Mouse (Mus musculus) embryonic facial prominence, embryonic 10.5 days (tissue): ENCODE data around the gene Disp1. TPM values are rescaled to one million over a fixed set of nuclear protein-coding genes. Genes with fewer than 3 reads are reported as not detected.

Experiments
- DNase-seq: peaks from one replicate; pipeline ENCODE4 v3.0.0-alpha.2; 2017; ENCODE audit warnings: low spot score
- H3K27ac ChIP-seq: fragments of 300-500 bp; sonication (generic); replicated peaks from 2 replicates; pipeline ENCODE4 v1.5.1; 2016; ENCODE audit warnings: mild to moderate bottlenecking
- H3K27me3 ChIP-seq: fragments of 300-500 bp; sonication (generic); replicated peaks from 2 replicates; pipeline ENCODE4 v1.6.1; 2016; ENCODE audit warnings: low read depth, mild to moderate bottlenecking; ENCODE audit not compliant: poor library complexity, severe bottlenecking
- H3K36me3 ChIP-seq: fragments of 300-500 bp; sonication (generic); replicated peaks from 2 replicates; pipeline ENCODE4 v1.6.1; 2016; ENCODE audit warnings: mild to moderate bottlenecking, moderate library complexity
- H3K4me1 ChIP-seq: fragments of 300-500 bp; sonication (generic); 2 replicates; pipeline ENCODE4 v1.6.1; 2016
- H3K4me3 ChIP-seq: fragments of 300-500 bp; sonication (generic); 2 replicates; pipeline ENCODE4 v1.5.1; 2016; ENCODE audit warnings: mild to moderate bottlenecking, moderate library complexity
- H3K9me3 ChIP-seq: fragments of 300-500 bp; sonication (generic); 2 replicates; pipeline ENCODE4 v1.6.1; 2016; ENCODE audit warnings: mild to moderate bottlenecking
- WGBS: fragments of 180-500 bp; shearing (Covaris S2); methylation state at CpG from one replicate; pipeline ENCODE4 v1.1.7; 2016; 5-methylcytosine and 5-hydroxymethylcytosine counted together
- polyA plus RNA-seq: library from polyadenylated mRNA; unstranded; fragments of >200 nt; fragmentation: Nextera tagmentation; extraction: Ambion mirVana; gene quantifications from 2 replicates; pipeline ENCODE4 v1.2.1, GENCODE M21; 2016

The Disp1 gene
- polyA plus RNA-seq, 1 experiment from 2014 or later: 13.5 TPM

DNA sequence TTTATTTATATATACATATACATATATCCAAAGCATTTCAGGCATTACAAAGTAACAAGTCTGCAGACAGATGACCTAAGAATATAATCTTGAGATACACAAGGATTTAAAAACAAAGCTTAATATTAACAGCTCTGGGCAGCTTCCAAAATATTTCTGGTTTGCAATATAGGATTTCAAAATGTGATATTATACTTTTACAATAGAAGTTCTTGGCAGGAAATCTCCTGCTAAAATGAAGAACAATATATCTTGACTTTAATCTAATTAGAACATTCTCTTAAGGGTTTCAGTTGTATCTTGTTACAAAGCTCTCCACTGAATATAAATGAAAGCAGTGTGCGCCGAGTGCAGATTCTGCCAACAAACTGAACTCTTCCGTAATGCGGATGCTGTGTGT is 68.0 kb downstream of the Disp1 start:
- Histone ChIP-seq H3K27ac (no peak overlapping the region), H3K4me3 (no peak overlapping the region), H3K36me3 (0 out of 2 replicates have a peak, but pooled peaks cover 8% of the 10 kb centered on the region), H3K27me3 (peaks cover 32% of the 10 kb centered on the region), H3K9me3 (peaks cover 7% of the 10 kb centered on the region; the same call in 1 of the 2 replicates), H3K4me1 (peaks cover 47% of the 10 kb centered on the region)
- no peak for DNase-seq
- 93% methylated on average over 4 of the region's 4 CpGs for WGBS

DNA sequence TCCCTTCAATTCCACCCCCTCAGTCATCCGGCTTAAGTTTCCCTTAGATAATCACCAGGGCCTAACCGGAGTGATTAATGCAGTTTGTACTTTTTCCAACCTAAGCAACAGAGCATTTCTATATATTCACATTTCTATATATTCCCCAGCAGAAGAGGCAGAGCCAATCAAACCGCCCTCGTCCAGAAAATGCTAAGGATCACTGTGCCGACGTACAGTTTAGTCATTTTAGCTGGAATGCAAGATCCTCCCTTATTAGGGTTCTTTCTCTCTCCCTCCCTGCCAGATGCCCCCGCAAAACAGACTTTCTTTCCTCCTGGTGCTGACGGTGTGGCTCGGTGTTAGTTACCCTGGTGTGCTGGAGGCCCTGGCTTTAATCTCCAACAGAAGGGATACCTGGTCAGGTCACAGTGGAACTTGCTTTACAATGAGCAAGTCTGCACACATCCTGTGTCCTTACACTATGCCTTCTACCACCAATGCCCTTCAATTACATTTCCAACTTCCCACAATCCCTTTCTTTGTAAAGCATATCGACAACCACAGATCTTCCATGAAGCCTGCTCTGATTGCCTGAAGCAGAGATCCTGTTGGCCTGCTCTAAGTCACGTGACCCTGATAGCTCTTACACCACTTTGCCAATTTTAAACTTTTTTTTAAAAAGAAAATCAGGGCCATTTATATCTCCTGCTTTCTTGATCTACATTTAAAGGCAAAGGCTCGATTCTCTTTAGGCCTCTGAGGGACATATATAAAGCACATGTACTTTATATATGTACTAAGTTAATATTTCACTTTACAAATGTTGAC is 69.6 kb downstream of the Disp1 start:
- Histone ChIP-seq H3K4me1 (peaks cover 63% of the 10 kb centered on the region), H3K27me3 (peaks cover 32% of the 10 kb centered on the region), H3K9me3 (no peaks in the 10 kb centered on the region), H3K27ac (no peak overlapping the region), H3K4me3 (no peak overlapping the region), H3K36me3 (no peaks in the 10 kb centered on the region)
- no peak for DNase-seq
- WGBS: 76% methylated on average over 12 of the region's 12 CpGs

DNA sequence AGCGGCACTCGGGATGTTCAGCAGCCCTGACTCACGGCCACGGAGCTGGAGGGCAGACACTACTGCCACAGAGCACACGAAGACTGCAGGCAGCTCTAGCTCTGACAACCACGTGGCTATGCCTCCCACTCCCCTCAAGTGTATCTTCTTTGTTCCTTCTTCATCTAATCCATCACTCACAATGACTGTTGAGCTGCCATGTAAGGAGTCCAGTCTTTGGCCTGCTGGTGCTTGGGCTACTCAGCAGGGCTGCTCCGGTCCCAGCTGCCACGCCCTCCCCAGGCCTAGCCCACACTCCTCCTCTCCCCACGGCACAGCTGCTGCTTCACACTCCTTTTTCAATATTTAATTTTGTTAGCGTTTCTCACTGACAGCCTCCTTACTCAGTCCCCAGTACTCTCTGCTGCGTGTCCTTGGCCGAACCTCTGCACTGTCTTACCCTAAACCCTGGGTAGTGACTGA is 70.9 kb downstream of the Disp1 start:
- H3K27ac ChIP-seq: peak overlapping the region; percentile 48; the same call in 1 of the 2 replicates
- peaks cover 32% of the 10 kb centered on the region for H3K27me3 ChIP-seq
- WGBS: 60% methylated on average over 12 of the region's 12 CpGs
- peaks cover 71% of the 10 kb centered on the region for H3K4me1 ChIP-seq
- H3K9me3 ChIP-seq: no peaks in the 10 kb centered on the region
- H3K4me3 ChIP-seq: no peak overlapping the region
- no peaks in the 10 kb centered on the region for H3K36me3 ChIP-seq
- no peak for DNase-seq

DNA sequence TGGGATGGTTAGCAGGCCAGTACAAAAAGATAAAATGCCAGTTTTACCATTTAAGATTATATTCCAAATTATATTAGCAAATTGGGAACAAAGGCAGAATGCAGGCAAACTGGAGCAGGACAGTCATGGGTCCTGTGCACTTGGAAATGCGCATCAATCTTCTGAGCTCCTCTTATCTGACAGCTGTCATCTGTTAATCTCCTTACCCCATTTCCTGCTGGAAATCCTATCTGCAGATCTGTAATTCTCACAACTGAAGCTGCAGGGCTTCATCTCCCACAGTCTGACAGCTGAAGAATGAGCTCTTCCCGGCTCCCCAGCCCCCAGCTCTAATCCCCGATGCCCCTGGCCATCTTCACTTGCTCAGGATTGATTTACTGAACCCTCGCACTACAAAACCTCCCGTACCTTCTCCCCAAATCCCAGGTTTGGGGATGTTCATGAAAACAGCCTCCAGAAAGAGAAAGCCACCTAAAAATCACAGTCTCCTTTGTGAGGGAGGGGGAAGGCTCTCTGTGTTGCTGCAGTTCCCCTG is 71.7 kb downstream of the Disp1 start:
- H3K27me3 ChIP-seq: peaks cover 32% of the 10 kb centered on the region
- peaks cover 74% of the 10 kb centered on the region for H3K4me1 ChIP-seq
- WGBS: 36% methylated on average over 5 of the region's 5 CpGs
- H3K9me3 ChIP-seq: no peaks in the 10 kb centered on the region
- H3K27ac ChIP-seq: peak overlapping the region; percentile 48
- H3K4me3 ChIP-seq: no peak overlapping the region
- H3K36me3 ChIP-seq: no peaks in the 10 kb centered on the region
- DNase-seq: no peak

DNA sequence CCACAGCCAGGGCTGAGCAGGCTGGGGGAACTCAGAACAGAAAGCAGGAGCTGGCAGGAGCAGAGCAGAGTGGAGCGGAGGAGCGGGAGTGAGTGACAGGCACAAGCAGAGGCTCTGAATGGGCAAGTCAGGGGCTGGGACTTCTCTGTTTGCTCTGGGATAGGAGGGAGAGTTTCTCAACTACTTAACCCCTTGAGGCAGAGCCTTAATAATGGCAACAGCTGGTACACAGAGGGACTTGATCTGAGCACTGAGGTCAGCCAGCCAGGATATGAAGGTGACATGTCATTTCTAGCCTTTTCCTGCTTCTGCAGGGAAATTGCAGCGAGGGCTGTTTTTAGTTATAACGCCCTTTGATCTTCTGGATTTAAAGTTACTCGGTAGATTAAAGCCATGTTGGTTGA is 73.9 kb downstream of the Disp1 start:
- H3K4me1 ChIP-seq: peaks cover 85% of the 10 kb centered on the region
- H3K27ac ChIP-seq: peak overlapping the region; percentile 61; the same call in 1 of the 2 replicates
- H3K4me3 ChIP-seq: peak overlapping the region; percentile 46
- H3K27me3 ChIP-seq: peaks cover 48% of the 10 kb centered on the region
- DNase-seq: peak; percentile 87
- no peaks in the 10 kb centered on the region for H3K9me3 ChIP-seq
- 13% methylated on average over 5 of the region's 5 CpGs for WGBS
- H3K36me3 ChIP-seq: no peaks in the 10 kb centered on the region

DNA sequence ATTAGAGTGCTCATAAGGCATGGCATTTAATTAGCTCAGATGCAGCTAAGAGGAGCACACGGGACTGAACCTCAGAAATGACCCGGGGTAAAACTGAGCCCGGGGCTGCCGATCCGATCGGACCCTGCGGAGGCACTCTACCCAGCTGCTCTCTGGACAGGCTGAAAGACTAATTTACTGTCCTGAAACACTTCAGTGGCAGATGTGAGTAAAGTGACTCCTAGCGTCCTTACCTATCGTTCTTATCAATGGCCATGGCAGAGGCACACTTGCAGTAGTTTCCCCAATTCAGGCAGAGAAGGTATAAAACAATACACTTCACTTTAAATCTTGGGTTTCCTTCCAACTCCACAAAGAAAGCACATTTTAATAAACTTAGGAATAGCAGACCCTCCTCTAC is 74.5 kb downstream of the Disp1 start:
- H3K9me3 ChIP-seq: no peaks in the 10 kb centered on the region
- peak overlapping the region; percentile 46 for H3K4me3 ChIP-seq
- H3K27ac ChIP-seq: peak overlapping the region; percentile 61
- H3K36me3 ChIP-seq: no peaks in the 10 kb centered on the region
- DNase-seq: peak; percentile 45
- H3K27me3 ChIP-seq: peaks cover 47% of the 10 kb centered on the region
- peaks cover 87% of the 10 kb centered on the region for H3K4me1 ChIP-seq
- 4% methylated on average over 9 of the region's 9 CpGs for WGBS

DNA sequence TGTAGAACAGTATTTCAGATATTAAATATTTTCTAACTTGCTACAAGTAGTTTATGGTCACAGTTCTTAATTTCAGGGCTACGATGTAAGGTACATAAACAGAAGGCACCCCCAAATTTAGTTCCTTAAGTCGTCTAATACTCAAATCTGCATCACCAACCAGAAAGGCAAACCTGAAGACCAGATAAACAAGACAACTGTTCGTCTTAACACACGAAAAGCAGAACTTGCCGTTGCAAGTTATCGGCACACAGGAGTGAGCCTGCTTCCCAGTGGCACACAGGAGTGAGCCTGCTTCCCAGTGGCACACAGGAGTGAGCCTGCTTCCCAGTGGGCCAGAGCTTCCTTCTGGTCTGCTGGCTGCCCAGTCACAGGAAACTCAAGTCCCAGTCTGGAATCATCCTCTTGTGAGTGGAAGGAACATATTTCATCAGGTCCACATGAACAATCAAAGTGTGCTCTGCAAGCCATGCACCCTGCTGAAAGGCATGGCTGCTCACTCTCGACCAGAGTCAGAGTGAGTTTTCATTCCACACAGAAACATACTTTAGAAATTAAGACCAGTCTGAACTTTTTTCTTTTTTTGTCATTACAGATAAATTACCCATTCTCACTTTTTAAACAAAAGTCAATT is 75.1 kb downstream of the Disp1 start:
- no peaks in the 10 kb centered on the region for H3K9me3 ChIP-seq
- H3K27ac ChIP-seq: peak overlapping the region; percentile 51
- H3K36me3 ChIP-seq: no peaks in the 10 kb centered on the region
- WGBS: 60% methylated on average over 7 of the region's 7 CpGs
- H3K4me3 ChIP-seq: peak overlapping the region; percentile 46
- peaks cover 47% of the 10 kb centered on the region for H3K27me3 ChIP-seq
- H3K4me1 ChIP-seq: peaks cover 87% of the 10 kb centered on the region
- no peak for DNase-seq

DNA sequence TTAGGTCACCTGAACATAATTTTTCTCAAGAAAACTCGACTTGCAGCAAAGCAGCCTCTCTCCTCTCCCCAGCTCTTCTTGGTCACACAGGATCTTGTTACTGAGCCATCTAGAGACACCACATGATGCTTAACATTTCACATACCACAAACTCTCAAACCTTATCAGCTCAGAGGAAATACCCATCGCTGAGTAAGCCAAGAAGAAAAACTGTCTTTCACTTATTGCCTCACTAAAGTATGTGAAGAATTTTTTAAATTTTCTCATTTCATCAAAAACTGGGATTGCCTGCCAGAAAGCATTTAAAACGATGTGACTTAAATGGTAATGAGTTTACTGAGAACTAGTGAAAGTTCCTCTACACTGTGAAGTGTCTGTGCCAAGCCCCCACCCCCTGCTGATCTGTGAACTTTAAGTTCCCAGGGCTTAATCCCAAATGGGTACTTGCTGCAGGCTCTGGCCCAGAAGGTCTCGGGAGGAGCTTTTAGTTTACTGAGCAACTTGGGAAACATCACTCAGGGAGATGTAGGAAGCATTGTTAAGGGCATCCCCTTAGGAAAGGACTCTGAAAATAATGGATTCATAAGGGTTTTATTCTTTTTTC is 76.6 kb downstream of the Disp1 start:
- H3K36me3 ChIP-seq: no peaks in the 10 kb centered on the region
- H3K27ac ChIP-seq: no peak overlapping the region
- H3K4me1 ChIP-seq: peaks cover 85% of the 10 kb centered on the region
- peaks cover 34% of the 10 kb centered on the region for H3K27me3 ChIP-seq
- WGBS: 15% methylated on average over 4 of the region's 4 CpGs
- DNase-seq: no peak
- H3K9me3 ChIP-seq: no peaks in the 10 kb centered on the region
- H3K4me3 ChIP-seq: peak overlapping the region; percentile 16; the same call in 1 of the 2 replicates

DNA sequence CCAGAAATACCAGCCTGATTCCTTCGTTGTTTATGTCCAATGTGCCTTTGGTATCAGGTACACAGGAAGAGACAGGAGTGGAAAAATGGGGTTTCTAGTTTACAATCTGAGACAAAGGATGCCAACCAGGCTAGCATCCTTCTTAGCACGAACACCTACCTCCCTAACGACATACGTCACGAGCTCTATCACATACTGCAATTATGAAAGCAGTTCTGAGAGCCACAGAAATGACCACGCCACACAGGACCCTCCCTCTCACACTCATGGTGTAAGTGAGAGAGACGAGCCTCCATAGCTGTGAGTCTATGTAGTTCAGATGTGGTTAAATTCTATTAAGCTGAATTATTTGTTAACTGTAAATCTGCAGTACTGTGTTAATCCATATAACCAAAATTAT is 78.1 kb downstream of the Disp1 start:
- H3K4me1 ChIP-seq: peaks cover 82% of the 10 kb centered on the region
- H3K27me3 ChIP-seq: peaks cover 26% of the 10 kb centered on the region; the same call in 1 of the 2 replicates
- H3K36me3 ChIP-seq: no peaks in the 10 kb centered on the region
- 80% methylated on average over 7 of the region's 7 CpGs for WGBS
- H3K9me3 ChIP-seq: no peaks in the 10 kb centered on the region
- H3K4me3 ChIP-seq: no peak overlapping the region
- no peak for DNase-seq
- no peak overlapping the region for H3K27ac ChIP-seq

DNA sequence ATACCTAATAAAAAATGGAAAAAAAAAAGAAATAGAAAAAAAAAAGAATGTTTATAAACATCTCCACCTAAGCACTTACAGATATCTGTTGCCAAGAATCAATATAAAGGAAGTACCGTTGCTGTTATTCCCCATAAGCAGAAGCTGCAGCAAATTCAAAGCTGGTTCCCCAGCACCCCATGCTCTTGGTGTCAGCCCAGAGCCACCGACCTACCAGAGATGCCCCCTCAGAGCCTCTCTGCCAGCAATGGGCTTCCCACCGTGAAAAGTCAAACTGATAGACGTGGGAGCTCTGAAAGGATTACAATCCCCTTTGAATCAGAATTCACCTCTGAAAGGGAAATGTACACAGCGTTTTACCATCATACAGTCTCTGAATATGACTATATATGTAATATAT is 78.8 kb downstream of the Disp1 start:
- Histone ChIP-seq H3K4me1 (peaks cover 81% of the 10 kb centered on the region), H3K9me3 (no peaks in the 10 kb centered on the region), H3K27me3 (peaks cover 26% of the 10 kb centered on the region; the same call in 1 of the 2 replicates), H3K36me3 (no peaks in the 10 kb centered on the region), H3K4me3 (no peak overlapping the region), H3K27ac (no peak overlapping the region)
- WGBS: 61% methylated on average over 5 of the region's 5 CpGs
- DNase-seq: no peak

DNA sequence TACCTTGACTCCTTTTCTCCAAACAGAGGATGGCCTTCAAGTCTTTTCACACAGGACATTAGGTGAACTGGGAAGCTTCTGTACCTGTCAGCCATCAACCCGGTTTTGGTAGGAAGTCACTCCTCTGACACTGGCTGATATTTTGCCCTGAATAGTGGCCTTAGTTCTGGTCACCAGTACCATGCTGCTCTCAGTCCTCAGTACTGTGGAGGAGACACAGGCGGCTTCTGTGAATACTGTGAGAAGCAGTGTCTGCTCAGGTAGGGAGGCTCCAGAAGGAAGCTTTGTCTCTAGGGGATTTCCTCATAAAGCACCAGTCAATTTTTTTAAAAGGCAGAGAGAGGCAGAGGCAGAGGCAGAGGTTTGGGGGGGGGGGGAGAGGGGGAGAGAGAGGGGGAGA is 80.0 kb downstream of the Disp1 start:
- Histone ChIP-seq H3K27ac (peak overlapping the region; percentile 69; the same call in 1 of the 2 replicates), H3K4me1 (peaks cover 71% of the 10 kb centered on the region), H3K4me3 (no peak overlapping the region), H3K36me3 (no peaks in the 10 kb centered on the region), H3K27me3 (peaks cover 26% of the 10 kb centered on the region; the same call in 1 of the 2 replicates), H3K9me3 (no peaks in the 10 kb centered on the region)
- WGBS: 22% methylated on average over 2 of the region's 2 CpGs
- no peak for DNase-seq

DNA sequence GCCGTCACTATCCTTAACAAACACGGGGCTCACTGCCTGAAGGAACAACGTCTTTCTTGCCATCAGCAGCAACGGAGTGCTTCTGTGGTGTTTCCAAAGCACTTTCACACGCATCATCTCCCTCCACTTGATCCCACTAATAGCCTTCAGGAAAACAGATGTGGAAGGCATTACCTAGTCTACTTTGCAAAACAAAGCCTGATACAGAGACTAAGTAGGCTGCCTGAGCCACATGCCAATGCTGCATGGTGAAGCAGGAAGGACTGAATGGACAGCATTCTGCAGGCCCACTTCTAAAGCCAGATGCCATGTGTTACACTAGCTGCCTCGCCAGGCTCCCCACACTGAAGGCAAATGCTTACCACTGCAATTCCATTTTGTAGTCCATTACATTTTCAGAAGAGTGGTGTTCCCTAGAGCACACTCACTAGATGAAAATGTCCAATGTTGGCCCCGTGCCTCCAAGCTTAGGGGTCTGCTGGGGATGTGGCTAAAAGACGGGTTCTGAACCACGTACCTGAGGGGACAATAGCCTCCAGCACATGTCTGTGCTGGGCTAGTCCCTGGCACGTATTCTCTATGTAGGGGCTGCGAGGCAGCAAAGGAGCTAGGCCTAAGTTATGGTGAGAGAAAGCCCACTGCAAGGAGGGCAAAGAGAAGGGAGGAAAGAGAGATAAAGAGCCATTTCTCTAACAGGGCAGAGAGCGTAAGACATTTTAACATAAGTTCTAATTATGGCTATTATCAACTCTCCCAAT is 80.6 kb downstream of the Disp1 start:
- no peak overlapping the region for H3K4me3 ChIP-seq
- no peaks in the 10 kb centered on the region for H3K9me3 ChIP-seq
- H3K36me3 ChIP-seq: no peaks in the 10 kb centered on the region
- peak overlapping the region; percentile 35 for H3K27ac ChIP-seq
- 43% methylated on average over 12 of the region's 12 CpGs for WGBS
- peak; percentile 36 for DNase-seq
- peaks cover 26% of the 10 kb centered on the region; the same call in 1 of the 2 replicates for H3K27me3 ChIP-seq
- peaks cover 65% of the 10 kb centered on the region for H3K4me1 ChIP-seq
